Mouse (Mus musculus) layer of hippocampus, postnatal 36 days (tissue): ENCODE data around the gene Atp1a1. TPM values are rescaled to one million over a fixed set of nuclear protein-coding genes. Genes with fewer than 3 reads are reported as not detected.

Source experiments
- DNase-seq, 2 experiments: peaks; one replicate each; pipeline ENCODE4 v3.0.0; 2022
- total RNA-seq, 2 experiments: library from RNA; stranded (reverse); gene quantifications; 2 replicates each; pipeline ENCODE4 v1.2.3; 2021

Gene Atp1a1
- total RNA-seq, 2 experiments from 2014 or later, result 462 to 484 TPM

DNA sequence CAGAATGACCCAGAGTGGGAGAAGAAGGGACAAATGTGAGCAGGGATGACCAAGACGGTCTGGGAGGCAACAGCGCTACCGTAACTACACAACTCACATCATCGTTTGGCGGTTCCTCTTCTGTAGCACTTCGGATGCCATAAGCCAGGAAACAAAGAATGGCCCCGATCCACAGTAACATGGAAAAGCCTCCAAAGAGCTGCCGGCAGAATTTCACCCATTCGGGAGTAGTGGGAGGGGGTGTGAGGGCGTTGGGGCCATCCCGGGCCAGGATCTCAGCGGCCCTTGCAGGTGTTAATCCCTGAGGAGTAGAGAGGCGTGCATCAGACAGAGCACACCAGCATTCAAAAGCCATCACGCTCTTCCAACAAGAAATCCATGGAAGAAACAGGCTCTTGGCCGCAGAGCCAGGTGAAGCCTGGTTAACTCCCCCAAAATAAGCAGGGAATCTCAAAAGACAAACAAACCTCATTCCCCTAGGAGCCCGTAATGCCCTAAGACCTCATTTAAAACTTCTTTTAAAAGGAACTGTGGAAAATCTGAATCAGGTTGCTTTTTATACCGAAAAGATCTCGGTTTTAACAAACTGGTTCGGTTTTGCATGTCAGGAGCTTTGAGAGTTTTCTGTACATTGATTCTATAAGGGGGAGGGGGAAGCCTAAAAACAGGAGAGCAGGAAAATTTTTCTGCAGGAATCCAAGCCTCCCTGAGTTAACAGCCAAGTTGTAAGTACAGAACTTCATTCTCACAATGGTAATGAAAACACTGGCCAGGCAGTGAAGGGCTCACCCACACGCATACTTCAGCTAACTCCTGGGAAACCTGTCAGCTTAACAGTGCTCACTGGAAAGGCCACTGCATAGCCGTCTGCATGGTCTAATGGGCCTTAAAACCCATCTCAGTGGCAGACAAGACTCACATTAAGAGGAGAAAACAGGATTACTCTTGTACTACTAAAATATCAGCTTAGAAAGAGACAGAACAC lies 11.9 kb downstream of the Atp1a1 start:
- no peak for DNase-seq

DNA sequence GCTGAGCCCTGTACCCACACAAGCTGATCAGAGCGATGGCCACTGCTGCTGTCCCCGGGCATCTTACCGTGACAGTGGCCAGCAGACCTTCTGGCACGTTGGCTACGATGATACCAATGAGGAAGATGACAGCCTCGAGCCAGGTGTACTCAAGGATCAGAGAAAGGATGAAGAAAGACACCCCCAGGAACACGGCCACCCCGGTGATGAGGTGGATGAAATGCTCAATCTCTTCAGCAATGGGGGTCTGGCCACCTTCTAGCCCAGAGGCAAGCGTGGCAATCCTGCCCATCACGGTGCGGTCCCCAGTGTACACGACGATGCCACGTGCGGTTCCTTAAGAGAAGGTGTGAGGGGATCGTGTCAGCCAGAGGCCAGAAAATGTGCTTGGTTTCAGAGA lies 14.1 kb downstream of the Atp1a1 start:
- no peak for DNase-seq

DNA sequence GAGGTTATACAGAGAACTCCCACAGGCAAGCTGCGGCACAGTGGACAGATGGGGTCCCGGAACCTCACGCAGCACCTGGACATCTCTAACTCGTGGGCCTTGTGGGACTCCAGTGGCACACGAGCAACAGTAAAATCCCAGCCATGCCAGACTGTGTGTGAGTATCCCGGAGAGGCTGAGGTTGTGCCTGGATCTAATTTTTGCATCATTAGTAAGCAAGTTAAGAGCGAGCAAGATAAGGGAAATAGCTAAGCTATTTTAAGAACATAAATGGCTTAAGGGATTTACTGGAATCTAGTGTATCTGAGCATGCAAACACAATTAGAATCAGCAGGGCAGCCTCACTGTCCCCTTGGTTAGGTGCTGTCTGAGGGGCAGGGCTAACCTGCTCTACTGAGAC lies 16.2 kb downstream of the Atp1a1 start:
- no peak for DNase-seq

DNA sequence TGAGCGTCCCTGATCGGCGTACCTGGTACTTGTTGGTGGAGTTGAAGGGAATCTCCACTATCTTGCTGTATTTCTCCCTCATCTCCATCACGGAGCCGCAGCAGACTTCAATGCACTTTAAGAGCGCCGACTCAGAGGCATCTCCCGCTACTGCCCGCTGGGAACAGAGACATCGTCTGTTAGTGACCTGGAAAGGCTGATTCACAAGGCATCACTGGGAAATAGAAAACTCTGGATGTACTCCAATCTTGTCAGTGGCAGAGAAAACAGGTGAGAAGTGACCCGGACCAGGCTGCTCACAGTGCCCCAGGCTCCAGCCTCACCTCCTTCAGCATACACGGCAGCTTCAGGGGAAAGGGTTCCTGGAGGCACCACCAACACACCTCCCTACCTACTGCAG lies 17.7 kb downstream of the Atp1a1 start:
- DNase-seq, result no peak

DNA sequence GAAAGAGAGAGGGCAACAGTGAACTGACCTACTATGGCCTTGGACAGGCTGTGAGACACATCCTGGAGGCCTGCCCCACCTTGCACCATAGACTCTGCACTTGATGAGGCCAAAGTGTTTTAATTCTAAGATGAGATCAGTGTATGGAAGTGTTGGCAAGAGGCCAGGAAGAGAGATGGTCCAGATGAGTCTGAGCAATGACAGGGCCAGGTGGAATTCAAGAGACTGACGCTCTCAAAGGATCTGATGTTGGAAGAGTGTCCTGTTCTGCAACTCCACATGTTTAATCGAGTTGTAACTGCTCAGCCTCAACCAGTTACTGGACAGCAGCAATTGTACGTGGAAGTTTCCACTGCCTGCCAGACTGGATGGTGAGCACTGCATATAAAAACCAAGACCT lies 26.4 kb downstream of the Atp1a1 start:
- DNase-seq, result no peak

GRCm38 (mm10) chr3:101577361-101577760 lies 27.1 kb downstream of the Atp1a1 start:
- peak in 1 of 2 experiments; percentile 50 for DNase-seq

DNA sequence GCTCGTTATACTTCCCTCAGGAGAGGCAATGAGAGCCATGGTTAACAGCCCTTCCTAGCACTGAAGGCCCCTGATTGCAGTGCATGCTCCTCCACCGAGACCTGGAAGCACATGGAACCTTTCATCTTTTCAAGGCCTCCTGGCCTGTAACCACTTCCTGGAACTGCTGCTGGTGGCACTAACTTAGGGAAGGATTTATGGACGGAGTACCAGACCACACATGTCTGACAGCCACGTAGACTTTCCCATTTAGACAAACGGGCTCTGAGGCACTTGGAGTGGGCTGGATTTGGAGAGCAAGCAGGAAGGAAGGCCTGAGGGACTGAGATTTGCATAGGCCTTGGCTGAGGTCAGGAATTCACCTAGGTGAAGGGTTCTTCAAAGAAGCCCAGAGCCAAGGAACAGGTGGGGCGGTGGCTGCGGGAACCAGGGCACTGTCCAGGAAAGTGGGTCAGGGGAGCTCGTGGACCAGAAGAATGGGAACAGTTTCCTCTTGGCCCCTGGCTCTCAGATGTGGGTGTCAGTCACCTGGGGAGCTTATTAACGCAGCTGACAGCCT lies 28.9 kb downstream of the Atp1a1 start:
- no peak for DNase-seq

DNA sequence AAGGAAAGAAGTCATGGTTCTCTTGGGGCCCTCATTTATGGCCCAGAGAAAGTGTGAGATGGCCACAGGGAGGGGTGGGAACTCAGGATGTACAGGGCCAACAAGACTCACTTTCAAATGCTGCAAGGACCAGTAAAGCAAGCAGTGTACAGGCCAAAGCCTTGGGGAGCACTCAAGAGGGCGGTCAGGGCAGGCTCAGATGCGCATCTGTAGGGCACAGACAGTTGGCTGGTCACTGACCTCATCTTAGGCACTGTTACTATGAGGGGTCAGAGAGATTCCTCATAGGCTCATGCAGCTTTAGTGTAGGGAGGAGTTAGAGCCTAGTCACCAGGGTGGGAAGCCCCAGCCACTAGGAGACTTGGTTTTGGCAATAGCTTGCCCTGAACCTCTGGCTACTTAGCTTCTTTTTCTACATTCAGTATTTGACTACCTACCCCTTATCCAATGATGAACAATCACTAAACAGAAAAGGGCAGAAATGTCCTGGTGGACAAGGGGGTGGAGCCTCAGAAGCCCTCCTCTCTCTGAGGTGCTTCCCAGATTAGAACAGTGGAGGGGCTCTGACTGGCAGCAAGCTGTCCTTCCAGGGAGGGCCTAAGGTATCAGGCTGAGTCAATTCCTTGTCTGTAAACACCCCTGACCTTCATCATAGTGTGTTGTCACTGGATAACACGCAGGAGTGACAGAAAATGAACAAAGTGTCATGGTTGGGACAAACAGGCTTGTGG lies 29.9 kb downstream of the Atp1a1 start:
- no peak for DNase-seq

DNA sequence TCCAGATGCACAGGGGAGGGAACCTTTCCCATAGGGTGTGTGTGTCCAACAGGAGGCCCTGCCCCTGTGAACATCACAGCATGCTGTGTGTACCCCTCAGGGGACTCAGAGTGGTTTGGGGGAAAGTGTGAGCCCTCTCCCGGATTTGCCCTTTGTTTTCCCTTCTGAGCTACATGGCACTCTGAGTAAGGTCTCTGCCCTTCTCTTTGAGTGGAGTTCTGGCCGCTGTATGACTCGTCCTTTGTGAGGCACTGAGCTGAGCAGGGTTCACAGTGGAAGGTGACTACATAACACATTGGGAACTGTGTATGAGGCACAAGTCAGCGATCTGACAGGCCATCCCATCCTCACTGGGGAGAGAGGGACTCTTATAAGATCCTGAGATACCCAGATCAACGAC lies 31.5 kb downstream of the Atp1a1 start:
- DNase-seq, result no peak

GRCm38 (mm10) chr3:101572174-101572626 lies 32.3 kb downstream of the Atp1a1 start:
- no peak for DNase-seq

DNA sequence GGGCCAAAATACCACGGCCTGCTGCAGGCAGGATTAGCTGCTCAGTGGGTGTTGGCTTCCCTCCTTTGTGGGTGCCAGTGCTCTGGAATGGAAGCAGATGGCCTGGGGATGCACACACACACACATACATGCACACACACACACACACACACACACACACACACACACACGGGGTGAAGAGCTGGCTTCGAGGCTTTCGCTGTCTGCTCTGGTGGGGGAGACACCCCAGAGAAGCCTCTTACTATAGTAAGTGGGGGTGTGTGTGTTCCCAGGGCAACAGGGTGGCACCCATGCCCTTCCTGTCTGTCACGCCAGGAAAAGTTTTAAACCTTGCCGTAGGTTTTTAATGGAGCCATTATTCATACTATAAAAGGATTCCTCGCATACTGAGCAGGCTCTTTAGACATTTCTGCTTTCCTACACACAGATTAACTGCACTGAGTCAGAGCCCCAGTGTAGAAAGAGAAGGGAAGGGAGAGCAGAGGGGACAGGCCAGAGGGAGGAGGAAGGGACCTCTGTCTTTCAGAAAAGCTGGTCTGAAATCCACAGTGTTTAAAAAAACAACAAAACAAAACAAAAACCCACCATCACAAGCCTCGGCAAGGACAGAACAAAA lies 32.9 kb downstream of the Atp1a1 start:
- DNase-seq, result no peak

DNA sequence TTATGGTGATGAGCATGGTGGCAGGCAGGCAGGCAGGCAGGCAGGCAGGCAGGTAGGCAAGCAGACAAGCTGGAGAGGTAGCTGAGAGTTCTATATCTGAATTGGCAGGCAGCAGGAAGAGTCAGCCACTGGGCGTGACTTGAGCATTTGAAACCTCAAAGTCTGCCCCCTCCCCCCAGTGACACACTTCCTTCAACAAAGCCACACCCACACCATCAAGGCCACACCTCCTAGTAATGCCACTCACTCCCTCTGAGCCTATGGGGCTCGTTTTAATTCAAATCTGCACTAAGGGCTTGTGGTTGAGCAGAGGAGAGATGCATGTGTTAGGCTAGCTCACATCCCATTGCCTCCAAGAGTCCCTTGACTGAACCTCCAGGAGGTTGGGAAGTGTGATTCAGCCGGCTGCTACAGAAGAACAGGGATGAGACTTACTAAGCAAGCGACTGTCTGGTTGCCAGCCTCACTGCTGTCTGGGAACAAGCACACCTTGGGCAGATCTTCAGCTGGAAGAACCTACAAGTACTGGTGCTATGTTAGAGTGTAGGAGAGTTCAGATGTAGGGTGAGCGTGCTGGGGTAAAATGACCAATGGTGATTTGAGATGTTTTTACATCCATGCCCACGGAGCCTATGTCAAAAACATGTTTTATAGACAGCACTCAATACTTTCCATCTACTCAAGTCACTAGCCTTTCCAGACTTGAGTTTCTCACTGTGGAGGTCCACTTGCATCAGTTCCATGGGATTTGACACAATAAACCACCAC lies 33.6 kb downstream of the Atp1a1 start:
- no peak for DNase-seq

DNA sequence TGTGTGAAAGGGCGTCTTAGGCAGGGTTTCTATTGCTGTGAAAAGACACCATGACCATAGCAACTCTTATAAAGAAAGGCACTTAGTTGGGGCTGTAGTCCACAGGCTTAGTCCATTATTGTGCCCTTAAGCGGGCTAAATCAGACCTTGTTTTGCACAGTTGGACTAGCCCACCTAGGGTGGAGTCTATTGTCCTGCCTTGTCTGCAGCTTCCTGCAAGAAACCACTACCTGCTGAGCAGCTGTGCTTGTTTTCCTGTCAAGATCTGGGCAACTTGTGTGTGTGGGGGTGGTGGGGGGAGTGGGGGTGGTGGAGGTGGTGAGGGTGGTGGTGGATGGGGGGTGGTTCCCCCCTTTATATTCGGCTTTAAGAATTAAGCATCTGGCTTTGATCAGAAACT lies 34.2 kb downstream of the Atp1a1 start:
- no peak for DNase-seq

GRCm38 (mm10) chr3:101568627-101569026 lies 35.9 kb downstream of the Atp1a1 start:
- DNase-seq, result no peak

- DNase-seq, result no peak
Measured at GRCm38 (mm10) chr3:101564011-101564410, 40.5 kb downstream of the Atp1a1 start.

- DNase-seq, result no peak
Measured at GRCm38 (mm10) chr3:101562510-101563209, 41.8 kb downstream of the Atp1a1 start.

DNA sequence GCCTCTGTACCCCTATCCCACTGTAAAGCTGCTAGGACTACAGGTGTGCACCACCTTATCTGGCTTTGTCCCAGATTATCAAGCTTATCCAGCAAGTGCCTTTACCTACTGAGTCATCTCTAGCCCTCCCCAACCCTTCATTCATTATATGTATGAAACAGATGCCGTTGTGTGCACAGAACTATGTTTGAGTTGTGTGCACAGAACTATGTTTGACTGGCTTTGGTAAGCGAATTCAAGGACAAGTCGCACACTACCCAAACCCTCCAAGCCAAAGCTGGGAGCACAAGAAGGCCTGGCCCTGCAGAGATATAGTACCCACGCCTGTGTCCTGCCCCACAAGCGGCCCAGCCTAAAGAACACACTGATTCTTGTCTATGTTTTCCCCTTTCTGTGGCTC lies 42.5 kb downstream of the Atp1a1 start:
- DNase-seq, result no peak

DNA sequence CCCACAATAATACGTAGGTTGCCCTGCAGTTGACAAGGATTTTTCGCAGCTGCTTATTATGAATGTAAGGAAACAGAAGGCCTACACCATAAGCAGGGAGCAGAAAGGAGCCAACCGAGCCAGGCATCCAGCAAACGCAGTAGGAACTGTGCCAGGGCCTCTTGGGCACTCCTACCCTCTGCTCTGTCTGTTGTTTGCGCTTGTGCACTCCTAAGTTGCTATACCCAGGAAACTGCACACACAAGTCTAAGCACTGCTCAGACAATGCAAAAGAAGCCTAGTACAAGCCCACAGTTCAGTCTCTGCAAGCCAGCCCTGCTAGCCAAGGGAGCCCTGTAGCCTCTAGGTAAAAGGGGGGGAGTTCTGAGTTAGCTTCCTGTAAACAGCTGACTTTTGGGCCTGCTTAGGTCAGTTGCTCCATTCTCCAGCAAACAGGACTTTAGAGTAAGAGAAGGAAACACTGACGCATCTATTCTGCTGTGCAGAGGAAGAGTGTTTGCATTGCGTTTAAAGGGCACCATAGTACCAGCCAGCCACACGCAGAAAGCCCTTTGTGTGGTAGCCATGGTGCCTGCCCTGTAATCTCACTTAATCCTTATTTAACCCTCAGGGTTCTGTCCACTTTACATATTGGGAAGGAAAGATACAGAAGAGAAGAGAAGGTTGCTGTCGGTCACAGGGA lies 43.5 kb downstream of the Atp1a1 start:
- DNase-seq, result no peak

- no peak for DNase-seq
Measured at GRCm38 (mm10) chr3:101556712-101557111, 47.8 kb downstream of the Atp1a1 start.
